Mouse (Mus musculus) layer of hippocampus, adult 8-10 months (tissue): ENCODE results near the gene Wsb1. TPM values are rescaled to one million over a fixed set of nuclear protein-coding genes. Genes with fewer than 3 reads are reported as not detected.

ENCODE experiments used
- DNase-seq, 2 experiments: peaks; one replicate each; pipeline ENCODE4 v3.0.0; 2022; ENCODE audit warnings: low spot score in 2 of 2
- total RNA-seq, 4 experiments: library from RNA; stranded (reverse); gene quantifications; 2 replicates each; pipeline ENCODE4 v1.2.4; 2022

The Wsb1 gene
- total RNA-seq, 4 experiments from 2014 or later, result 83.5 to 104 (median 100.0) TPM

DNA sequence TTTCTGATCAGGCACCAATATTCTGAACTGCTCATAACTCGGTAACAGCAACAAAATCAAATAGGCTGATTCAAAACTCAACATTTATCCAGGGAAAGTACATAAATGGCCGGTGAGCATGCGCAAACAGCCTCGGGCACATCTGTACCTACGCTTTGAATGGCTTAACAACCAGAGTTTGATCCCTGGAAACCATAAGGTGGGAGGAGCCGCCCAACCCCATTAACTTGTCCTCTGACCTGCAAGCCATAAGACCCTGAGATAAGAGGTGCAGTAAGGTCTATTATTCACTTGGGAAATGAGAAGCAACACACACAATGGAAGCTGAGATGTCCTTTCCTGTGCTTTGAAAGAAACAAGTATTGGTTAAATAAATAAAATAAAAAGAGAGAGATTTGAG, 37.3 kb downstream of the Wsb1 start:
- DNase-seq, result no peak

GRCm38 (mm10) chr11:79215539-79215938, 38.9 kb downstream of the Wsb1 start:
- DNase-seq, result no peak

GRCm38 (mm10) chr11:79214015-79214418, 40.5 kb downstream of the Wsb1 start:
- DNase-seq, result peak; percentile 78 to 88

GRCm38 (mm10) chr11:79209882-79210471, 44.5 kb downstream of the Wsb1 start:
- DNase-seq, result no peak

GRCm38 (mm10) chr11:79209113-79209512, 45.4 kb downstream of the Wsb1 start:
- DNase-seq, result no peak

DNA sequence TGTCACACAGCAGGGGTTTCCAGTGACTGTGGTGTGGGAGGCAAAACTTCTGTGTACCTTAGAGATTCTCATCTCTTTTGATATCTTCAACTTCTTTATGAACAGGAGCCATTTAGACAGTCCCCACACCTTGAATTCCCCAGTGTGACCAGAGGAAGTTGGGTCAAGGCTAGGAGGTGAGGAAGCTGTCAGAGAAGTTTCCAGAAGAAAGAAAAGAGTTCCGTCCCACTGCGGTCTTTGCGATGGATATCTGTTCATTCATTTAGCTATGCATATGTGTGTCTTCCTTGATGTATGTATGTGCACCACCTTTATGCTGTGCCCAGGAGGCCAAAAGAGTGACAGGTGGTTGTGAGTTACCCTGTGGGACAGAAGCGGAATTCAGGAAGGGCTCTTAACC, 46.0 kb downstream of the Wsb1 start:
- DNase-seq, result no peak

DNA sequence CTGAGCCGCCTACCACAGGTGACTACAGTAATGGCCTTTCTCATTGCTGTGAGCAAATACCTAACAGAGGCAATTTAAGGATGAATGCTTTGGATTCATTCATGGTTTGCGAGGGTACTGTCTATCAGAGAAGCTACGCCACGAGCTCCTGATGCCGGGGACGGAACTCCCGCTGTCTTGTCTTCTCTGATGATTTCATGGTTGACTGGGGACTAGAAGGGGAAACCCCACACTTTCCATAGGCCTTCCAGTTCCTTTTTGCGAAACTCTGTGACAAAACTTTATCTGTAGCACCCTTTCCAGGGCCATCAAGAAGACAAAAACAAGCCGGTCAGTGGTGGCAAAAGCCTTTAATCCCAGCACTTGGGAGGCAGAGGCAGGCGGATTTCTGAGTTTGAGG, 46.8 kb downstream of the Wsb1 start:
- no peak for DNase-seq

DNA sequence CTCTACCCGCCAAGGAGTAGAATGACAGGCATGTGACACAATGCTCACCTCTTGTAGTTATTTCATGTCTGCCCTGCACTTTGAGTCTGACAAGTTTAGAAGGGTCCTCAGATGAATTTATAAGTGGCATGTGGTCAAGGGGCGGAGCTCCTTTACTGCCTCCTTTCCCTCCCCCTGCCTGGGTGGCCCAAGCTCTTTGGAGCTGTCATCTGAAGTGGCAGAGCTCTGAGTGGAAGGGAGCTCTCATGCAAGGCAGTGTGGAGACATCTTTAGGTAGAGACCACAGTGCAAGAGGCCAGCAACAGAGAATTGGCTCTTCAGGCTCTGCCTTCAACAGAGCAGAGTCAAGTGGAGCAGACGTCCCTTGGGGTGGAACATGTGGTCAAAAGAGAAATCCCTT, 50.0 kb downstream of the Wsb1 start:
- no peak for DNase-seq

DNA sequence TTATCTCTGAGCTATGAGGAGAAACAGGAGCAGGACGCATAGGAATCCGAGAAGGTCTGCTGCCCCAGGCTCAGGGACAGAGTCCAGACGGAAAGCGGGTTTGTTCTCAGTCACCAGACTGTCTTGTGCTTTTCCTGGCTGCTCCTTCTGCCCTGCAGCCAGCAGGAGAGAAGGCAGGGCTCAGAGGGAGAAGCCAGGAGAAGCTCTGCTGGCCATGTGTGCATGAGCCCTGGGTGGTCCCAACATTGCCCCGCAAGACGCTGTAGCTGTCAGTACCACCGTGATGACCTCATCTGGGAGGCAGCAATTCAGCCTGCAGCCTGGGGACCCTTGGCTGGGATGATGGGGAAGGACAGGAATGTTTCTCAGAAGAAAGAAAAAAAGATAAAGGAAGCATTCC, 54.0 kb downstream of the Wsb1 start:
- no peak for DNase-seq

GRCm38 (mm10) chr11:79198562-79198961, 55.9 kb downstream of the Wsb1 start:
- no peak for DNase-seq

DNA sequence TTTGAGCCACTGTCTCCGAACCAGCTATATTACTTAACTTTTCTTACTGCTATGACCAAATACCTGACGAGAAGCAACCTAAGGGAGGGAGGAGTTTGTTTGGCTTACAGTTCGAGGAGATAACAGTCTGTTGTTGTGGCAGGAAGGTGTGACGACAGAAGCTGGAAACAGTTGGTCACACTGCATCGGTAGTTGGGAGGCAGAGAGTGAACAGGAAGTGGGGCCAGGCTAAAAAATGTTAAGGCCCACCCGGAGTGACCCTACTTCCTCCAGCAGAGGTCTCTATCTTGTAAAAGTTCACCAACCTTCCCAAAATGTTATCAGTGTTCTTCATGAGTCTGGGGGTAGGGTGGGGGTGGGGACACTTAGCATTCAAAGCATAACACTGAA, 56.6 kb downstream of the Wsb1 start:
- no peak for DNase-seq

GRCm38 (mm10) chr11:79196876-79197845, 57.3 kb downstream of the Wsb1 start:
- DNase-seq, result no peak

DNA sequence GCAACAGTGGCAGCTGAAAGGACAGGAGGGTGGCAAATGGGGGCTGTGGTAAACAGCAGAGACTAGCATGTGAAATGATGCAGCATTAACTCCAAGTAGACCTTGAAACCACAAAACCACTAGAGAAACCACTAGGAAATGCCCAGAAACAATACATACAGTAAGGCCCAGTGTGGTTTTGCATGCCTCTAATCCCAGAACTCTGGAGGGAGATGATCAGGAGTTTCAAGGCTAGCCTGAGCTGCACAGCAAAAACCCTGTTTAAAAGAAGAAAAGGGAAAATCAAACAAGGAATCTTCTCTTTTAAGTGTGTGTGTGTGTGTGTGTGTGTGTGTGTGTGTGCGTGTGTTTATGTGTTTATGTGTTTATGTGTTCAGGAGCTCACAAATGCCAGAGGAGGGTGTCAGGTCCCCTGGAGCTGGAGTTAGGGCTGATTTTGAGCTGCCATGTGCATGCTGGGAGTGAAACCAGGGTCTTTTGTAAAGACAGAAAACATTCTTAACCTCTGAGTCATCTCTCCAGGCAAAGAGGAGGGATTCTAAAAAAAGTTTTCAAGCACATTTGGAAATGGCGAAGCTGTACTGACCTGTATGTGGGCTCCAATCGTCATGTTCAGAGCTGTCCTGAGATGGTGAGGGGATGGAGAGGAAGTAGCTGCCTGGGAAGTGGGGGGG, 58.1 kb downstream of the Wsb1 start:
- no peak for DNase-seq

DNA sequence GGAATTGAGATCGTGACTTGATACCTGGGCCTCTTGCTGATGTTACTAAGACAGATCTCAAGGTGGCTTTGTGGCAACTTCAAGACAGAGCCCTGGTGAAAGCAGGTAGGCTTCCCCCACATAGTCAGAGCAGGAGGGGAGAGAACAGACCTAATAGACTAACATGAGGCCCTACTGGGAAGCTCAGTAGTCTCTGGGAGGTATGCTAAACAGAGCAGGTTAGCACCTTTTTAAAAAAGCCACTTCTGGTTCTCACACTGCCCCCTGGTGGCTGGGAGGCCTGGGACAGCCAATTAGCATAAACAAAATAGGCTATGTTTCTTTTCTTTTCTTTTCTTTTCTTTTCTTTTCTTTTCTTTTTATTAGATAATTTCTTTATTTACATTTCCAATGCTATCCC, 62.3 kb downstream of the Wsb1 start:
- no peak for DNase-seq

DNA sequence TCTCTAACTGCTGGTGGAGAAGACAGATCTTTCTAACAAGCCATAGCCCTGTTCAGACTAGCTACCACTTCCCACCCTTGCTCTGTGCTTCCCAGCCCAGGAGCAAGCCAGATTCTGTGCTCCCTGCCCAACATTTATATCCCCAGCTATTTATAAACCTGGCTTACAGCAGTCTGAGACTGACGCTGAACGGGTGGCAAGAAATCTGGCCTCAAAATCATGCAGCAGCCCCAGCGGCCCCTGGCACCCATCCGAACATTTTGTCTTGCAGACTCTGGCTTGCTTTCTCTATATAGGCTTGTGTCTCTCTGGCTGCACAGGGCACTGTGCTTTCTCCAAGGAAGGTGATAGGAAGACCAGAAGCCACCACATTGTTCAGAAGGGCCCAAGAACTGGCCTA, 63.3 kb downstream of the Wsb1 start:
- DNase-seq, result peak; percentile 28 to 32

- no peak for DNase-seq
These were observed 64.2 kb downstream of the Wsb1 start for GRCm38 (mm10) chr11:79190257-79190656.

Other genes starting within 250 kb of the Wsb1 start
- 100 to 1,000 TPM; 138 to 198 (median 174) TPM for gene Ksr1, start 108.3 kb downstream of the Wsb1 start, total RNA-seq
- gene Gm9964, start 42.2 kb upstream of the Wsb1 start, total RNA-seq, result 1 to 10 TPM in 1 of 4 experiments, under 1 TPM in 2, not detected in 1; 0.48 to 1.2 (median 0.74) TPM
- 100 to 1,000 TPM; 102 to 124 (median 114) TPM for gene Nf1, start 85.0 kb upstream of the Wsb1 start, total RNA-seq
- gene Omg, start 249.4 kb upstream of the Wsb1 start, total RNA-seq, result 10 to 100 TPM; 80.6 to 97.9 (median 89.5) TPM